Mouse (Mus musculus) adrenal gland, postnatal 25 days (tissue): ENCODE results near the gene Arhgef19. TPM values are rescaled to one million over a fixed set of nuclear protein-coding genes. Genes with fewer than 3 reads are reported as not detected.

ENCODE experiments used
- DNase-seq: peaks from one replicate; pipeline ENCODE4 v3.0.0; 2021; ENCODE audit warnings: mixed read lengths
- total RNA-seq: library from RNA; stranded (reverse); gene quantifications from 2 replicates; pipeline ENCODE4 v1.2.3, GENCODE M21; 2021

Gene Arhgef19
- total RNA-seq, 1 experiment from 2014 or later, result 32.6 TPM

GRCm38 (mm10) chr4:141265979-141266637 lies 26.8 kb downstream of the Arhgef19 start:
- no peak for DNase-seq

- DNase-seq, result no peak
Observed at GRCm38 (mm10) chr4:141267250-141267649, 28.0 kb downstream of the Arhgef19 start.

GRCm38 (mm10) chr4:141267837-141268236 lies 28.5 kb downstream of the Arhgef19 start:
- DNase-seq, result peak; percentile 58

GRCm38 (mm10) chr4:141268350-141268749 lies 29.1 kb downstream of the Arhgef19 start:
- no peak for DNase-seq

GRCm38 (mm10) chr4:141269080-141269479 lies 29.8 kb downstream of the Arhgef19 start:
- no peak for DNase-seq

- DNase-seq, result no peak
Observed at GRCm38 (mm10) chr4:141270201-141270940, 31.1 kb downstream of the Arhgef19 start.

- DNase-seq, result no peak
Observed at GRCm38 (mm10) chr4:141271228-141271627, 31.9 kb downstream of the Arhgef19 start.

- DNase-seq, result no peak
Observed at GRCm38 (mm10) chr4:141271721-141272120, 32.4 kb downstream of the Arhgef19 start.

GRCm38 (mm10) chr4:141272878-141273277 lies 33.6 kb downstream of the Arhgef19 start:
- DNase-seq, result no peak

- DNase-seq, result peak; percentile 92
Observed at GRCm38 (mm10) chr4:141273296-141273695, 34.0 kb downstream of the Arhgef19 start.

GRCm38 (mm10) chr4:141274485-141275341 lies 35.4 kb downstream of the Arhgef19 start:
- DNase-seq, result no peak

GRCm38 (mm10) chr4:141277157-141277556 lies 37.9 kb downstream of the Arhgef19 start:
- DNase-seq, result no peak

- DNase-seq, result peak; percentile 69
Observed at GRCm38 (mm10) chr4:141278154-141278553, 38.9 kb downstream of the Arhgef19 start.

GRCm38 (mm10) chr4:141279327-141279726 lies 40.0 kb downstream of the Arhgef19 start:
- DNase-seq, result no peak

- no peak for DNase-seq
Observed at GRCm38 (mm10) chr4:141279783-141280182, 40.5 kb downstream of the Arhgef19 start.

GRCm38 (mm10) chr4:141280471-141280870 lies 41.2 kb downstream of the Arhgef19 start:
- DNase-seq, result no peak

GRCm38 (mm10) chr4:141281153-141281552 lies 41.9 kb downstream of the Arhgef19 start:
- no peak for DNase-seq

- no peak for DNase-seq
Observed at GRCm38 (mm10) chr4:141281578-141281977, 42.3 kb downstream of the Arhgef19 start.

- no peak for DNase-seq
Observed at GRCm38 (mm10) chr4:141282087-141282486, 42.8 kb downstream of the Arhgef19 start.

GRCm38 (mm10) chr4:141282623-141283022 lies 43.3 kb downstream of the Arhgef19 start:
- DNase-seq, result no peak

GRCm38 (mm10) chr4:141283176-141283878 lies 44.0 kb downstream of the Arhgef19 start:
- peak; percentile 71 for DNase-seq

GRCm38 (mm10) chr4:141283879-141284411 lies 44.6 kb downstream of the Arhgef19 start:
- no peak for DNase-seq
